Mouse (Mus musculus): ENCODE results near the gene C1qb. TPM values are rescaled to one million over a fixed set of nuclear protein-coding genes. Genes with fewer than 3 reads are reported as not detected.

Gene C1qb
- total and polyA plus RNA-seq, 3 experiments, result not detected

DNA sequence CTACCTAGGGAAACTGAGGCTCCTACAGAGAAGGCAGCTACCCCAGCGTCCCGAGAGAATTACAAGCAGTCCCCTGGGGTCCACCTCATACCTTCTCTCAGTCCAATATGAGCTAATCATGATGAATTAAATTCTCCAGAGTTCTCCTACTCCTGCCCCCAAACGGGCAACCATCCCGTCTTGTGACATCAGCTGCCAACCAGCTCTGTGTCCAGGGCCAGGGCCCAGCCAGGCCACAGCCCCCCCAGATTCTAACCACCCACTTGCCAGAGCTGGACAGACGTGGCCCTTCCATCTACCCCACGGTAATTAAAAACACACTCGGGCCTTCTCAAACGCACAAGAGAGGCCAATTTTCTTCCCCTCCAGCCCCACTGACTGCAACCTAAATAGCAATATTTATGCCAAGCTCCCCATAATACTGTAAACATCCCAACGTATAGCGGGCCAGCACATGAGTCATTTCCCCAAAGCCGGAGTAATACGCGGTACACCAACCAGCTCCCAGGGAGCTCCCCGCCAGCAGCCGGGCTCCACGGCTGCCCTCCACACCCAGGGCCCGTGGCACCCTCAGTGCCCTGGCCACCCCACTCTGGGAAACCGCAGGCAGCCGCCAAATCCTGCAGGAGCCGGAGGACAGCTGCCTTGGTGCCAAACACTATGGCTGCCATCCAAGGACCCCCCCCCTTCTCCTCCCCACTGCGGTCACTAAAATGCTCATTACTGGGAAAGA is 52.2 kb downstream of the C1qb start:
- no peak overlapping the region for H3K4me2 ChIP-seq (ENCODE audit: insufficient read depth, low read depth, poor library complexity, severe bottlenecking)
- no peak overlapping the region for H3K9ac ChIP-seq (ENCODE audit: insufficient read depth, low read depth)
- dilution Hi-C loops (cut with MboI; ENCODE audit: extremely low pct_ligation_motif_present, extremely low pct_unique_long_range_greater_than_20kb, low sequenced_read_pairs) (no loop called here), in situ Hi-C loops (cut with MboI; ENCODE audit: low pct_ligation_motif_present, low pct_unique_long_range_greater_than_20kb, low sequenced_read_pairs) (no loop called here)
- DNase-seq (ENCODE audit: extremely low read depth), result no peak
- no peak overlapping the region for H3K4me3 ChIP-seq (replicated peaks in 1 of 3; ENCODE audit: low read depth in 2 of 3, low read length in 2 of 3, poor library complexity in 1 of 3)
- H3K4me1 ChIP-seq (ENCODE audit: control insufficient read depth in 1 of 2, insufficient read depth in 2 of 2), result peaks cover 0 to 21% of the 10 kb centered on the region in 2 experiments; a peak in 2 of 4 replicates
- no peak overlapping the region for H3K27ac ChIP-seq (ENCODE audit: insufficient read depth, low read depth)
- H3K36me3 ChIP-seq (replicated peaks in 1 of 2; ENCODE audit: control insufficient read depth in 1 of 2, insufficient read depth in 1 of 2, low read length in 1 of 2), result no peaks in the 10 kb centered on the region
- H3K9me3 ChIP-seq (replicated peaks; ENCODE audit: low read length), result peaks cover 7% of the 10 kb centered on the region
- peaks cover 65% of the 10 kb centered on the region for H3K27me3 ChIP-seq (replicated peaks)
- H3K79me2 ChIP-seq (replicated peaks; ENCODE audit: control insufficient read depth, extremely low read depth, insufficient read depth, poor library complexity, severe bottlenecking), result no peaks in the 10 kb centered on the region
- TF ChIP-seq MAZ (IDR thresholded peaks at IDR 0.05; ENCODE audit: low read depth, low read length) (no peak), ZNF384 (IDR thresholded peaks at IDR 0.05; ENCODE audit: low read depth, low read length) (no peak), CHD2 (IDR thresholded peaks at IDR 0.05; ENCODE audit: low read length) (no peak), JUND (conservative IDR thresholded peaks at IDR 0.05; ENCODE audit: low read depth, low read length) (no peak), E2F4 (IDR thresholded peaks at IDR 0.05; ENCODE audit: insufficient replicate concordance, low read depth, low read length) (no peak), USF1 (IDR thresholded peaks at IDR 0.05; ENCODE audit: low read depth, low read length) (no peak), CTCF (conservative IDR thresholded peaks at IDR 0.05 in 1 of 2, IDR thresholded peaks at IDR 0.05 in 1 of 2; ENCODE audit: low read depth in 2 of 2, low read length in 2 of 2) (no peak), POLR2A (IDR thresholded peaks at IDR 0.05; ENCODE audit: low read depth, low read length) (no peak), POLR2AphosphoS2 (IDR thresholded peaks at IDR 0.05; ENCODE audit: low read depth, low read length) (no peak), BHLHE40 (IDR thresholded peaks at IDR 0.05; ENCODE audit: low read depth, low read length) (no peak), SIN3A (IDR thresholded peaks at IDR 0.05; ENCODE audit: low read length) (no peak), SMC3 (IDR thresholded peaks at IDR 0.05; ENCODE audit: low read depth, low read length) (no peak), ELF1 (IDR thresholded peaks at IDR 0.05; ENCODE audit: low read depth, low read length) (no peak), IRF4 (IDR thresholded peaks at IDR 0.05; ENCODE audit: low read depth, low read length) (no peak)

GRCm38 (mm10) chr4:136832559-136833232 is 53.3 kb downstream of the C1qb start:
- H3K9me3 ChIP-seq (replicated peaks; ENCODE audit: low read length), result peaks cover 7% of the 10 kb centered on the region
- no peak for TF ChIP-seq SIN3A (IDR thresholded peaks at IDR 0.05; ENCODE audit: low read length)
- TF ChIP-seq ZNF384 (IDR thresholded peaks at IDR 0.05; ENCODE audit: low read depth, low read length), result peak; percentile 50; the same call in 1 of the 2 replicates
- TF ChIP-seq TCF12 (IDR thresholded peaks at IDR 0.05; ENCODE audit: low read depth, low read length), result peak; percentile 12; the same call in 1 of the 2 replicates
- TF ChIP-seq CTCF (conservative IDR thresholded peaks at IDR 0.05 in 1 of 2, IDR thresholded peaks at IDR 0.05 in 1 of 2; ENCODE audit: low read depth in 2 of 2, low read length in 2 of 2), result peak in 1 of 2 experiments; percentile 24; a peak in 2 of 4 replicates
- in situ Hi-C loops (cut with MboI; ENCODE audit: low pct_ligation_motif_present, low pct_unique_long_range_greater_than_20kb, low sequenced_read_pairs) (no loop called here), dilution Hi-C loops (cut with MboI; ENCODE audit: extremely low pct_ligation_motif_present, extremely low pct_unique_long_range_greater_than_20kb, low sequenced_read_pairs) (no loop called here)
- H3K27me3 ChIP-seq (replicated peaks), result peaks cover 66% of the 10 kb centered on the region
- no peaks in the 10 kb centered on the region for H3K79me2 ChIP-seq (replicated peaks; ENCODE audit: control insufficient read depth, extremely low read depth, insufficient read depth, poor library complexity, severe bottlenecking)
- H3K4me1 ChIP-seq (ENCODE audit: control insufficient read depth in 1 of 2, insufficient read depth in 2 of 2), result peaks cover 0 to 21% of the 10 kb centered on the region in 2 experiments; a peak in 2 of 4 replicates
- no peak overlapping the region for H3K9ac ChIP-seq (ENCODE audit: insufficient read depth, low read depth)
- H3K27ac ChIP-seq (ENCODE audit: insufficient read depth, low read depth), result no peak overlapping the region
- peak; percentile 41 for DNase-seq (ENCODE audit: extremely low read depth)
- H3K36me3 ChIP-seq (replicated peaks in 1 of 2; ENCODE audit: control insufficient read depth in 1 of 2, insufficient read depth in 1 of 2, low read length in 1 of 2), result no peaks in the 10 kb centered on the region
- H3K4me2 ChIP-seq (ENCODE audit: insufficient read depth, low read depth, poor library complexity, severe bottlenecking), result no peak overlapping the region
- H3K4me3 ChIP-seq (replicated peaks in 1 of 3; ENCODE audit: low read depth in 2 of 3, low read length in 2 of 3, poor library complexity in 1 of 3), result no peak overlapping the region

Data from CH12.LX (cell line).